Comparison of ENCODE assay signal across 12 mouse cellular contexts in the genomic region with DNA sequence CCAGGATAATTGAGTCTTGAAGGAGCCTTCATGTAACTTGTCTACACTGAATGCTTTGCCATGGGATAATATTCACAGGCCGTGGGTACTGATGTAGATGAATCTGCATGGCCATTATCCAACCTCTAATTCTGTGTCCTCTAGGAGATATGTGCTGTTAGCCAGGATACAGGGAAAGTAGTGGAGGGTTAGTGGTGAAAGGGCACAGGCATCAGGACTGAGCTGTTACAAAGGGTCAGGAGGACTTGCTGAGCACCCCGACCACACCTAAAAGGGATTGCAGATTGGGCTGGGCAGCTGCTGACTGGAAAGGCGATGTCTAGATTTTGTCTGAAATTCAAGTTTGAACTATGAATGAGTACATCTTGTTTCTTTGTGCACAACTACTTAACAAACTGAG. TPM values are rescaled to one million over a fixed set of nuclear protein-coding genes. Genes with fewer than 3 reads are reported as not detected.
A peak's percentile ranks its signal among the peaks of the same experiment; 100 is the strongest.
DNase-seq lines count a peak whose midpoint lies in the region; ATAC-seq and TF ChIP-seq lines count a peak whose summit lies in the region.
"Had no signal": no experiment of that assay in that cellular context is flagged by ENCODE, and none has a peak within 500 bp of the region (broad histone marks: within the 10 kb centered on the region; RNA-seq: fewer than 3 reads in every experiment).

No protein-coding gene starts in this region.

- TF ChIP-seq POLR2A in MEL (IDR thresholded peaks at IDR 0.05; ENCODE audit: control insufficient read depth in 1 of 2, insufficient read depth in 1 of 2, low read depth in 1 of 2, low read length in 2 of 2, poor library complexity in 1 of 2): no peak

- no peaks in the 10 kb centered on the region for H3K9me3 ChIP-seq in megakaryocyte, embryonic 14.5 days
- H3K9me3 ChIP-seq in MEL (replicated peaks; ENCODE audit: insufficient read depth, low read length): no peaks in the 10 kb centered on the region
- no peaks in the 10 kb centered on the region for H3K9me3 ChIP-seq in liver, embryonic 13.5 days (replicated peaks)
- H3K9me3 ChIP-seq: hindbrain, embryonic 10.5 days had no signal

- peaks cover 60% of the 10 kb centered on the region for H3K36me3 ChIP-seq in megakaryocyte, embryonic 14.5 days (replicated peaks; ENCODE audit: low read length)
- H3K36me3 ChIP-seq in MEL (ENCODE audit: control insufficient read depth in 1 of 2, insufficient read depth in 2 of 2, low read length in 2 of 2): peaks cover 19 to 57% of the 10 kb centered on the region in 2 experiments
- peaks cover 36% of the 10 kb centered on the region for H3K36me3 ChIP-seq in liver, embryonic 13.5 days

- H3K4me1 ChIP-seq in megakaryocyte, embryonic 14.5 days: peaks cover 82% of the 10 kb centered on the region
- H3K4me1 ChIP-seq in MEL (ENCODE audit: control insufficient read depth in 1 of 2, insufficient read depth in 2 of 2, low read length in 2 of 2): peaks cover 39 to 51% of the 10 kb centered on the region in 2 experiments
- H3K4me1 ChIP-seq in liver, embryonic 13.5 days (replicated peaks): peaks cover 84% of the 10 kb centered on the region

- no peak for TF ChIP-seq RAD21 in MEL (IDR thresholded peaks at IDR 0.05; ENCODE audit: low read depth, low read length)

- TF ChIP-seq CTCF in MEL (IDR thresholded peaks at IDR 0.05 in 2 of 3, conservative IDR thresholded peaks at IDR 0.05 in 1 of 3; ENCODE audit: control insufficient read depth in 1 of 3, insufficient read depth in 1 of 3, low read depth in 2 of 3, low read length in 3 of 3, poor library complexity in 1 of 3, severe bottlenecking in 1 of 3): no peak

- peak overlapping the region; percentile 97 for H3K9ac ChIP-seq in MEL (ENCODE audit: control insufficient read depth, low read depth, low read length, poor library complexity, severe bottlenecking)
- peak overlapping the region; percentile 91; the same call in 1 of the 2 replicates for H3K9ac ChIP-seq in liver, embryonic 13.5 days

- TF ChIP-seq EP300 in MEL (IDR thresholded peaks at IDR 0.05; ENCODE audit: low read depth in 1 of 2, low read length in 2 of 2): no peak

- peak; percentile 0 for DNase-seq in gastrocnemius, postnatal 10 days
- DNase-seq in gastrocnemius, adult 18-20 months (ENCODE audit: low spot score): no peak
- DNase-seq in MEL (ENCODE audit: low read depth, low spot score): no peak
- DNase-seq in liver, embryonic 13.5 days: no peak
- DNase-seq in lung, postnatal 36 days: no peak
- no peak for DNase-seq in layer of hippocampus, postnatal 14 days (ENCODE audit: low spot score in 2 of 2)
- DNase-seq: kidney, postnatal 14 days had no signal

- 79% methylated on average over 3 of the region's 3 CpGs for WGBS in liver, embryonic 13.5 days (ENCODE audit: insufficient replicate concordance)

- H3K27me3 ChIP-seq in megakaryocyte, embryonic 14.5 days (replicated peaks): no peaks in the 10 kb centered on the region
- no peaks in the 10 kb centered on the region for H3K27me3 ChIP-seq in MEL (ENCODE audit: control insufficient read depth in 1 of 2, insufficient read depth in 2 of 2, low read length in 2 of 2)
- no peaks in the 10 kb centered on the region for H3K27me3 ChIP-seq in liver, embryonic 13.5 days

- H3K4me3 ChIP-seq in megakaryocyte, embryonic 14.5 days (replicated peaks): peak overlapping the region; percentile 35
- H3K4me3 ChIP-seq in MEL (ENCODE audit: control insufficient read depth in 1 of 2, insufficient read depth in 1 of 2, low read depth in 2 of 2, low read length in 2 of 2): no peak overlapping the region
- no peak overlapping the region for H3K4me3 ChIP-seq in liver, embryonic 13.5 days (replicated peaks)

- ATAC-seq in megakaryocyte, adult 5-6 weeks (ENCODE audit: poor library complexity, severe bottlenecking): no peak
- no peak for ATAC-seq in liver, embryonic 13.5 days (ENCODE audit: low read depth)
- ATAC-seq: CD4-positive, CD25-positive, alpha-beta regulatory T cell, adult 4 months had no signal

- peaks cover 92% of the 10 kb centered on the region for H3K79me2 ChIP-seq in MEL (ENCODE audit: control insufficient read depth, insufficient read depth, low read length, poor library complexity)

- H3K4me2 ChIP-seq in liver, embryonic 13.5 days: peak overlapping the region; percentile 79
- H3K4me2 ChIP-seq: midbrain, embryonic 11.5 days had no signal

- no peak overlapping the region for H3K27ac ChIP-seq in MEL (ENCODE audit: control insufficient read depth, low read depth, low read length)
- peak overlapping the region; percentile 95 for H3K27ac ChIP-seq in liver, embryonic 13.5 days
- H3K27ac ChIP-seq: hindbrain, embryonic 10.5 days had no signal

TF ChIP-seq in MEL, 35 proteins besides CTCF, POLR2A, EP300 and RAD21 (continues in another document):
- no peak for TF ChIP-seq MAZ (IDR thresholded peaks at IDR 0.05; ENCODE audit: low read depth, low read length)
- no peak for TF ChIP-seq ZMIZ1 (IDR thresholded peaks at IDR 0.05; ENCODE audit: low read depth, low read length)
- no peak for TF ChIP-seq ETS1 (IDR thresholded peaks at IDR 0.05; ENCODE audit: low read depth, low read length)
- no peak for TF ChIP-seq POLR2AphosphoS2 (IDR thresholded peaks at IDR 0.05; ENCODE audit: low read length)
- no peak for TF ChIP-seq ZNF384 (IDR thresholded peaks at IDR 0.05; ENCODE audit: low read depth, low read length)
- TF ChIP-seq MYC (IDR thresholded peaks at IDR 0.05; ENCODE audit: low read depth, low read length): no peak
- no peak for TF ChIP-seq E2F4 (IDR thresholded peaks at IDR 0.05; ENCODE audit: borderline replicate concordance, low read depth, low read length)
- no peak for TF ChIP-seq USF2 (IDR thresholded peaks at IDR 0.05; ENCODE audit: borderline replicate concordance in 1 of 2, insufficient read depth in 1 of 2, low read depth in 1 of 2, low read length in 2 of 2)
- TF ChIP-seq TAL1 (IDR thresholded peaks at IDR 0.05; ENCODE audit: low read length): no peak

RNA-seq across cellular contexts. Expression of gene Atf5, which starts 4.1 kb away (rescaled TPM):
- total RNA-seq in gastrocnemius, postnatal 10 days (2021): 10 to 100 TPM; 55.1 to 60.5 TPM
- 10 to 100 TPM; 62.4 to 99.0 TPM for total RNA-seq in gastrocnemius, adult 18-20 months (2021)
- 279 and 321 TPM in 2 replicates for polyA plus RNA-seq in megakaryocyte, embryonic 14.5 days (2012; ENCODE audit: insufficient read depth, low replicate concordance)
- 2.1 and 2.6 TPM in 2 replicates for total RNA-seq in megakaryocyte, adult 5-6 weeks (2015)
- total RNA-seq in megakaryocyte, adult 5-6 weeks (2017): 1.9 and 5.3 TPM in 2 replicates
- total RNA-seq in MEL (2012; rRNA removed): 17.6 and 19.6 TPM in 2 replicates
- 10 to 100 TPM in 1 of 2 experiments, not detected in 1; 95.5 TPM for polyA plus RNA-seq in MEL (2012; ENCODE audit: insufficient read depth in 1 of 2, insufficient read length in 2 of 2, low read depth in 1 of 2, low replicate concordance in 2 of 2, missing spikeins in 1 of 2)
- polyA plus RNA-seq in liver, embryonic 13.5 days (2015; fragmentation: Nextera tagmentation; extraction: Ambion mirVana): 5.3 and 5.4 TPM in 2 replicates
- total RNA-seq in layer of hippocampus, postnatal 14 days (2021): 10 to 100 TPM; 27.3 to 28.4 TPM

RNA-seq across cellular contexts. Expression of gene Il4i1, which starts 4.3 kb away (rescaled TPM):
- 1 to 10 TPM; 1.9 to 2.3 TPM for total RNA-seq in gastrocnemius, postnatal 10 days (2021)
- total RNA-seq in gastrocnemius, adult 18-20 months (2021): 1 to 10 TPM; 2.3 to 3.5 TPM
- polyA plus RNA-seq in megakaryocyte, embryonic 14.5 days (2012; ENCODE audit: insufficient read depth, low replicate concordance): 3.0 and 3.6 TPM in 2 replicates
- total RNA-seq in megakaryocyte, adult 5-6 weeks (2015): 0.38 and 1.9 TPM in 2 replicates
- total RNA-seq in megakaryocyte, adult 5-6 weeks (2017): 1.5 TPM in 1 of 2 replicates, not detected in the other
- total RNA-seq in MEL (2012; rRNA removed): 0.73 and 0.92 TPM in 2 replicates
- under 1 TPM in 1 of 2 experiments, not detected in 1; 0.54 TPM for polyA plus RNA-seq in MEL (2012; ENCODE audit: insufficient read depth in 1 of 2, insufficient read length in 2 of 2, low read depth in 1 of 2, low replicate concordance in 2 of 2, missing spikeins in 1 of 2)
- polyA plus RNA-seq in liver, embryonic 13.5 days (2015; fragmentation: Nextera tagmentation; extraction: Ambion mirVana): 0.70 and 1.1 TPM in 2 replicates
- total RNA-seq in layer of hippocampus, postnatal 14 days (2021): 1 to 10 TPM; 1.5 to 1.8 TPM

RNA-seq across cellular contexts. Expression of gene Nup62, which starts 4.6 kb away (rescaled TPM):
- total RNA-seq in gastrocnemius, postnatal 10 days (2021): 10 to 100 TPM; 28.0 to 35.3 TPM
- 10 to 100 TPM; 20.1 to 25.2 TPM for total RNA-seq in gastrocnemius, adult 18-20 months (2021)
- polyA plus RNA-seq in megakaryocyte, embryonic 14.5 days (2012; ENCODE audit: insufficient read depth, low replicate concordance): 59.4 and 135 TPM in 2 replicates
- total RNA-seq in megakaryocyte, adult 5-6 weeks (2015): 25.3 and 28.5 TPM in 2 replicates
- total RNA-seq in megakaryocyte, adult 5-6 weeks (2017): 55.7 and 65.8 TPM in 2 replicates
- 136 and 137 TPM in 2 replicates for total RNA-seq in MEL (2012; rRNA removed)
- polyA plus RNA-seq in MEL (2012; ENCODE audit: insufficient read depth in 1 of 2, insufficient read length in 2 of 2, low read depth in 1 of 2, low replicate concordance in 2 of 2, missing spikeins in 1 of 2): 100 to 1,000 TPM in 1 of 2 experiments, not detected in 1; 235 TPM
- 60.8 and 68.9 TPM in 2 replicates for polyA plus RNA-seq in liver, embryonic 13.5 days (2015; fragmentation: Nextera tagmentation; extraction: Ambion mirVana)
- total RNA-seq in layer of hippocampus, postnatal 14 days (2021): 10 to 100 TPM; 29.6 to 36.7 TPM

RNA-seq across cellular contexts. Expression of gene Akt1s1, which starts 28.3 kb away (rescaled TPM):
- total RNA-seq in gastrocnemius, postnatal 10 days (2021): 10 to 100 TPM; 84.2 to 86.4 TPM
- 100 to 1,000 TPM; 130 to 144 TPM for total RNA-seq in gastrocnemius, adult 18-20 months (2021)
- 372 and 2,506 TPM in 2 replicates for polyA plus RNA-seq in megakaryocyte, embryonic 14.5 days (2012; ENCODE audit: insufficient read depth, low replicate concordance)
- total RNA-seq in megakaryocyte, adult 5-6 weeks (2015): 4.7 and 6.5 TPM in 2 replicates
- total RNA-seq in megakaryocyte, adult 5-6 weeks (2017): 8.0 and 9.6 TPM in 2 replicates
- total RNA-seq in MEL (2012; rRNA removed): 32.0 and 37.3 TPM in 2 replicates
- polyA plus RNA-seq in MEL (2012; ENCODE audit: insufficient read depth in 1 of 2, insufficient read length in 2 of 2, low read depth in 1 of 2, low replicate concordance in 2 of 2, missing spikeins in 1 of 2): 10 to 100 TPM in 1 of 2 experiments, not detected in 1; 71.8 TPM
- 32.0 and 32.1 TPM in 2 replicates for polyA plus RNA-seq in liver, embryonic 13.5 days (2015; fragmentation: Nextera tagmentation; extraction: Ambion mirVana)
- total RNA-seq in layer of hippocampus, postnatal 14 days (2021): 10 to 100 TPM; 81.6 to 89.7 TPM

RNA-seq across cellular contexts. Expression of gene Tbc1d17, which starts 28.4 kb away (rescaled TPM):
- total RNA-seq in gastrocnemius, postnatal 10 days (2021): 10 to 100 TPM; 41.7 to 49.0 TPM
- total RNA-seq in gastrocnemius, adult 18-20 months (2021): 10 to 100 TPM; 46.8 to 61.0 TPM
- 44.5 TPM in 2 replicates for polyA plus RNA-seq in megakaryocyte, embryonic 14.5 days (2012; ENCODE audit: insufficient read depth, low replicate concordance)
- 12.5 and 17.6 TPM in 2 replicates for total RNA-seq in megakaryocyte, adult 5-6 weeks (2015)
- total RNA-seq in megakaryocyte, adult 5-6 weeks (2017): 13.0 and 14.8 TPM in 2 replicates
- total RNA-seq in MEL (2012; rRNA removed): 16.7 and 16.9 TPM in 2 replicates
- 10 to 100 TPM in 1 of 2 experiments, not detected in 1; 29.5 TPM for polyA plus RNA-seq in MEL (2012; ENCODE audit: insufficient read depth in 1 of 2, insufficient read length in 2 of 2, low read depth in 1 of 2, low replicate concordance in 2 of 2, missing spikeins in 1 of 2)
- 29.0 and 30.0 TPM in 2 replicates for polyA plus RNA-seq in liver, embryonic 13.5 days (2015; fragmentation: Nextera tagmentation; extraction: Ambion mirVana)
- total RNA-seq in layer of hippocampus, postnatal 14 days (2021): 10 to 100 TPM; 46.2 to 54.2 TPM
